Mouse (Mus musculus) gonadal fat pad, adult 2 months (tissue): ENCODE results near the gene Aip. TPM values are rescaled to one million over a fixed set of nuclear protein-coding genes. Genes with fewer than 3 reads are reported as not detected.

Experiments
- DNase-seq: peaks from one replicate; pipeline ENCODE4 v3.0.0-alpha.2; 2012; ENCODE audit warnings: low read depth
- polyA plus RNA-seq: library from polyadenylated mRNA; depleted of rRNA; stranded (reverse); fragments of >200 nt; gene quantifications from 2 replicates; pipeline ENCODE4 v1.2.3, GENCODE M21; 2012

Aip gene
- polyA plus RNA-seq, 1 experiment: 121 TPM

GRCm38 (mm10) chr19:4113186-4113805, 12.4 kb downstream of the Aip start:
- no peak for DNase-seq

GRCm38 (mm10) chr19:4112063-4112960, 13.3 kb downstream of the Aip start:
- DNase-seq: no peak

GRCm38 (mm10) chr19:4108535-4108934, 17.1 kb downstream of the Aip start:
- no peak for DNase-seq

- DNase-seq: no peak
These were observed 19.0 kb downstream of the Aip start for GRCm38 (mm10) chr19:4106654-4107053.

GRCm38 (mm10) chr19:4104675-4105194, 20.9 kb downstream of the Aip start:
- DNase-seq: no peak

- DNase-seq: no peak
These were observed 21.9 kb downstream of the Aip start for GRCm38 (mm10) chr19:4103792-4104191.

GRCm38 (mm10) chr19:4103294-4103693, 22.4 kb downstream of the Aip start:
- no peak for DNase-seq

- DNase-seq: no peak
These were observed 23.0 kb downstream of the Aip start for GRCm38 (mm10) chr19:4102626-4103025.

GRCm38 (mm10) chr19:4102049-4102448, 23.6 kb downstream of the Aip start:
- DNase-seq: no peak

- DNase-seq: no peak
These were observed 24.2 kb downstream of the Aip start for GRCm38 (mm10) chr19:4101466-4101865.

GRCm38 (mm10) chr19:4100718-4101261, 24.9 kb downstream of the Aip start:
- DNase-seq: no peak

GRCm38 (mm10) chr19:4099837-4100717, 25.6 kb downstream of the Aip start, which contains the start of gene Pitpnm1:
Gene Pitpnm1 (plus strand): TSS chr19:4099998.
- DNase-seq: no peak

GRCm38 (mm10) chr19:4099056-4099455, 26.6 kb downstream of the Aip start:
- peak; percentile 37 for DNase-seq

GRCm38 (mm10) chr19:4098426-4098825, 27.2 kb downstream of the Aip start:
- DNase-seq: no peak

GRCm38 (mm10) chr19:4097441-4097825, 28.2 kb downstream of the Aip start:
- DNase-seq: peak; percentile 65

- DNase-seq: peak; percentile 75
These were observed 28.8 kb downstream of the Aip start, which contains the start of gene Cdk2ap2 for GRCm38 (mm10) chr19:4096642-4097440. Gene Cdk2ap2 (plus strand): TSS chr19:4097182.

GRCm38 (mm10) chr19:4095802-4096201, 29.9 kb downstream of the Aip start:
- no peak for DNase-seq

- DNase-seq: no peak
These were observed 30.8 kb downstream of the Aip start for GRCm38 (mm10) chr19:4094774-4095303.

GRCm38 (mm10) chr19:4094348-4094747, 31.3 kb downstream of the Aip start:
- no peak for DNase-seq

GRCm38 (mm10) chr19:4093772-4094171, 31.9 kb downstream of the Aip start:
- DNase-seq: no peak
